Mouse (Mus musculus): Measurements from ENCODE around the gene Gpx3. TPM values are rescaled to one million over a fixed set of nuclear protein-coding genes. Genes with fewer than 3 reads are reported as not detected.

The Gpx3 gene
- polyA plus RNA-seq, 1 experiment from 2014 or later = 24.4 TPM

Other genes with a start within 250 kb of the Gpx3 start
- gene Cdc42se2, start 114.8 kb upstream of the Gpx3 start, polyA plus RNA-seq (2014; fragmentation: Nextera tagmentation; extraction: Ambion mirVana) = 221 and 226 TPM in 2 replicates
- 11.4 and 13.2 TPM in 2 replicates for gene Lyrm7, start 41.5 kb upstream of the Gpx3 start, polyA plus RNA-seq (2014; fragmentation: Nextera tagmentation; extraction: Ambion mirVana)
- gene Hint1, start 36.1 kb upstream of the Gpx3 start, polyA plus RNA-seq (2014; fragmentation: Nextera tagmentation; extraction: Ambion mirVana) = 757 and 875 TPM in 2 replicates
- gene Tnip1, start 60.5 kb downstream of the Gpx3 start, polyA plus RNA-seq (2014; fragmentation: Nextera tagmentation; extraction: Ambion mirVana) = 8.1 and 9.6 TPM in 2 replicates
- 41.6 and 48.5 TPM in 2 replicates for gene Anxa6, start 131.0 kb downstream of the Gpx3 start, polyA plus RNA-seq (2014; fragmentation: Nextera tagmentation; extraction: Ambion mirVana)
- 0.20 and 0.56 TPM in 2 replicates for gene Ccdc69, start 175.7 kb downstream of the Gpx3 start, polyA plus RNA-seq (2014; fragmentation: Nextera tagmentation; extraction: Ambion mirVana)
- 22.5 and 22.8 TPM in 2 replicates for gene Gm2a, start 195.7 kb downstream of the Gpx3 start, polyA plus RNA-seq (2014; fragmentation: Nextera tagmentation; extraction: Ambion mirVana)
- gene Slc36a3, start 249.3 kb downstream of the Gpx3 start, polyA plus RNA-seq (2014; fragmentation: Nextera tagmentation; extraction: Ambion mirVana) = not detected in 2 replicates